Mouse (Mus musculus): ENCODE results near the gene Tnr.

DNA sequence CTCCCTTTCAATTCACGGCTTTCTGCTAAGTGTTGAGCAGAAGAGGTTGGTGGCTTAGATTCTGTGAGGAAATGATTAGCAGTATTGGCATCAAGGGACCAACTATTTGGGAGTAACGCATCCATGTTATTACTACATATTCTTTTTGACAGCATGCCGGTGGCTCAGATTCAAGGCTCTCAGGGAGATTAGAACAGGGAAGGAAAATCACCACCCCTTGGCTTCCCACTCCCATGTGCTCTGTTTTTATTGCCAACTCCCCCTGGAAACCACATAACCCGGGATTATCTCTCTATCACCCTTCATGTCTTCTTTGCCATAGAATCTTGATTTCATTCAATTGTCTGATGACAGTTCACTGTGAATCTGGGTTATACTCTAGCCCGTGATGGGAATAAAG is 276.8 kb downstream of the Tnr start:
- TF ChIP-seq POLR2A (IDR thresholded peaks at IDR 0.05; ENCODE audit: control insufficient read depth, extremely low read depth, insufficient read depth, low read length, poor library complexity) (no peak), CTCF (IDR thresholded peaks at IDR 0.05; ENCODE audit: borderline replicate concordance, control insufficient read depth, extremely low read depth, insufficient read depth, low read length, poor library complexity) (no peak)
